Mouse (Mus musculus) lung, adult 2 months (tissue): ENCODE results near the gene Med20.
"Not testable (repeated sequence)": the region's sequence is repeated elsewhere in the genome, so short reads cannot be mapped to it uniquely, and the experiment has no call there.

Experiments used
- CTCF ChIP-seq: fragments of 200-500 bp; IDR thresholded peaks from 2 replicates; pipeline ENCODE4 v1.5.1; 2011; ENCODE audit warnings: mild to moderate bottlenecking, low read length, control low read depth; ENCODE audit not compliant: insufficient read depth
- POLR2A ChIP-seq: fragments of 200-500 bp; IDR thresholded peaks from 2 replicates; pipeline ENCODE4 v1.6.1; 2011; ENCODE audit warnings: low read depth, mild to moderate bottlenecking, control low read depth, low read length, borderline replicate concordance; ENCODE audit errors: extremely low read depth

GRCm38 (mm10) chr17:47598580-47599304 is 12.6 kb upstream of the Med20 start:
- TF ChIP-seq CTCF, POLR2A: not testable (repeated sequence)
